Mouse (Mus musculus) liver, postnatal 0 days (tissue): Measurements from ENCODE around the gene Rorb. TPM values are rescaled to one million over a fixed set of nuclear protein-coding genes. Genes with fewer than 3 reads are reported as not detected.
A peak's percentile ranks its signal among the peaks of the same experiment; 100 is the strongest.

Experiments used
- ATAC-seq: fragments of 200-750 bp; cut with Nextera tagmentation; 2 replicates; pipeline ENCODE4 v1.8.0; 2017; ENCODE audit warnings: mild to moderate bottlenecking, moderate library complexity
- DNase-seq: peaks from one replicate; pipeline ENCODE4 v3.0.0-alpha.2; 2016
- H3K27ac ChIP-seq: fragments of 300-500 bp; sonication (generic); 2 replicates; pipeline ENCODE4 v1.5.1; 2014; ENCODE audit warnings: antibody characterized with exemption, moderate library complexity, mild to moderate bottlenecking, low read depth
- H3K27me3 ChIP-seq: fragments of 300-500 bp; sonication (generic); 2 replicates; pipeline ENCODE4 v1.6.1; 2014; ENCODE audit warnings: low read length, control low read depth, mixed read lengths; ENCODE audit not compliant: insufficient read depth
- H3K36me3 ChIP-seq: fragments of 300-500 bp; sonication (generic); replicated peaks from 2 replicates; pipeline ENCODE4 v1.6.1; 2014; ENCODE audit warnings: mild to moderate bottlenecking, control low read depth, low read length, moderate library complexity, mixed read lengths; ENCODE audit not compliant: insufficient read depth
- H3K4me1 ChIP-seq: fragments of 300-500 bp; sonication (generic); 2 replicates; pipeline ENCODE4 v1.6.1; 2014; ENCODE audit warnings: antibody characterized with exemption, mild to moderate bottlenecking, control low read depth; ENCODE audit not compliant: insufficient read depth
- H3K4me2 ChIP-seq: fragments of 300-500 bp; sonication (generic); 2 replicates; pipeline ENCODE4 v1.6.1; 2014; ENCODE audit warnings: low read depth, mild to moderate bottlenecking, low read length, moderate library complexity, mixed read lengths
- H3K4me3 ChIP-seq: fragments of 300-500 bp; sonication (generic); 2 replicates; pipeline ENCODE4 v1.5.1; 2014; ENCODE audit warnings: low read depth, low read length
- H3K9ac ChIP-seq: fragments of 300-500 bp; sonication (generic); replicated peaks from 2 replicates; pipeline ENCODE4 v1.6.1; 2014; ENCODE audit warnings: mild to moderate bottlenecking, moderate library complexity
- H3K9me3 ChIP-seq: fragments of 300-500 bp; sonication (generic); 2 replicates; pipeline ENCODE4 v1.6.1; 2016; ENCODE audit warnings: mild to moderate bottlenecking, control low read depth, low read length, mixed read lengths
- CTCF ChIP-seq: sonication (generic); IDR thresholded peaks from 2 replicates; pipeline ENCODE4 v1.5.1; 2016; ENCODE audit warnings: antibody characterized with exemption, low read depth
- EP300 ChIP-seq: IDR thresholded peaks from 2 replicates; pipeline ENCODE4 v1.6.1; 2016; ENCODE audit warnings: antibody characterized with exemption, low read depth, mild to moderate bottlenecking
- WGBS: fragments of 180-500 bp; shearing (Covaris S2); extraction: QIAGEN DNeasy Blood & Tissue Kit; methylation state at CpG from one replicate; pipeline ENCODE4 v1.1.7; 2014; ENCODE audit not compliant: insufficient replicate concordance; 5-methylcytosine and 5-hydroxymethylcytosine counted together
- polyA plus RNA-seq: library from polyadenylated mRNA; unstranded; fragments of >200 nt; fragmentation: Nextera tagmentation; extraction: Ambion mirVana; gene quantifications from 2 replicates; pipeline ENCODE4 v1.2.1, GENCODE M21; 2015

The Rorb gene
- not detected in 2 replicates for polyA plus RNA-seq

DNA sequence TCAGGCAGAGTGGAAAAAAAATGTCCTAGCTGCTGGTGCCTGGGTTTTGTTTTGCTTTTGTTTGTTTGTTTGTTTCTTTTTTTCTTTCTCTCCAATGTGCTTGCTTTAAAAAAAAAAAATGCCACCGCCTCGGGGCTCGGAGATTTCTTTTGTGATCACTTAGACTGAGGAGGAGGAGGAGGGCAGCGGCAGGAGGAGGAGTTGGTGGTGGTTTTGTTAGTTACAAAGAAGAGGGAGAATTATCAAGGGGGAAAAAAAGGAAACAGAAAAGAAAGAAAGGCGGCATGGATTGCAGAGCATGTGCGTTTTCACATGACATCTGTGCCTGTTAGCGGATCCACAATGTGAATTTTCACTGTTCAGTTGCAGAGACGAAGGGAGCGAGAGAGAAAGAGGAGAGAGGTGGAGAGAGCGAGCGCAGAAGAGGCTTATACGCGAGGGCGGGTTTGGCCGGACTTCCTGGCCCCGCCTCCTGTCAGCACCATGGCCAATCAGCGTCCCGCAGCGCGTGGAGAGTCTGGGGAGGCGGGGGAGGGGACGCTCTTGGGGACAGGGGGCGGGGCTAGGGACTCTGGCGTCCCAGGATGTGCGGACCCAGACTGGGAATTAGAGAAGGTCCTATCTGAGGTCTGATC is at the start of gene Rorb:
TSS of gene Rorb (minus strand) at position 404 of the 635 bp plus-strand sequence.
- Histone ChIP-seq H3K9ac (no peak within 1 kb of the TSS; the same call in 1 of the 2 replicates), H3K4me2 (peak within 1 kb of the TSS; percentile 65), H3K4me3 (peak within 1 kb of the TSS; percentile 47), H3K4me1 (peaks cover 14% of the 10 kb centered on the region), H3K9me3 (no peaks in the 10 kb centered on the region), H3K27ac (no peak within 1 kb of the TSS), H3K27me3 (peaks cover 35% of the 10 kb centered on the region), H3K36me3 (no peaks in the 10 kb centered on the region)
- WGBS = under 1% methylated on average over 24 of the region's 25 CpGs
- DNase-seq = peak; percentile 76
- TF ChIP-seq EP300 = no peak
- TF ChIP-seq CTCF = no peak
- ATAC-seq = peak; percentile 96

DNA sequence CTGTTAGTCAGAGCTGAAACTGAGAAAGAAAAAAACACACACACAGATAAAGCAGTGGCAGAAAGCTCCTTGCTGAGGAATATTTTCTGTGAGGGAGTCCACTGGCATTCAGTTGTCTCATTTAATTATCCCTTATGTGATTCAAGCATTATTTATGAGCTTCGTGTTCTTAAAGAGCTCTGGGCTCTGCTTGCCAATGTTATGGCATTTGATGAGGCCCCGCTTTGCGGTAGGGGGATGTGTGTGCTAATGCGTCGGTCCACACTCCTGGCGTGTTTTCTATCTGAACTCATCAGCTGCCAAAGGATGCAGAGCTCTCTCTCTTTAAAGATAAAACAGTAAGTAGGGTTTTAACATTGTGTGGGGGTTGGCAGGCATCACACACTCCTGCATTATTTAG is 37.9 kb upstream of the Rorb start:
- no peaks in the 10 kb centered on the region for H3K4me1 ChIP-seq
- H3K9ac ChIP-seq = no peak overlapping the region
- ATAC-seq = no peak
- DNase-seq = no peak
- no peaks in the 10 kb centered on the region for H3K9me3 ChIP-seq
- no peaks in the 10 kb centered on the region for H3K27me3 ChIP-seq
- 74% methylated on average over 6 of the region's 6 CpGs for WGBS
- TF ChIP-seq CTCF (no peak), EP300 (no peak)
- H3K4me2 ChIP-seq = no peak overlapping the region
- H3K4me3 ChIP-seq = no peak overlapping the region
- H3K36me3 ChIP-seq = no peaks in the 10 kb centered on the region
- H3K27ac ChIP-seq = no peak overlapping the region

DNA sequence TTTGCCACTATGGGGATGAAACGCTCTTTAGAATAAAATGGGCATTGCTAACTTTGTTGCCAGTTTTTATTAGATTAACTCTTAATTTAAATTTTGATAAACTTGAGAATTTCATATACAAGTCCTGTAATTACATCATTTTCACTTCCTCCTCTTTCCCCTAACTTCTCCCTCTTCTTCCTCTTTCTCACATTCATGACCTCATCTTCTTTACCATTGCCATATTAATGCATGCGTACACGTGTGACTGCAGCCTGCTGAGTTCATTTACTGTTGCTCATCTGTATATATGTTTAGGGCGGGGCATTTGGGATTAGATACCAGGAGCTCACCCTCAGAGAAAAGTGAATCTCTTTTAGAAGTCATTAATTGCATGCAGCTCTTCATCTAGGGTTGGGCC is 33.5 kb upstream of the Rorb start:
- no peak overlapping the region for H3K4me3 ChIP-seq
- no peak for TF ChIP-seq EP300
- H3K9me3 ChIP-seq = no peaks in the 10 kb centered on the region
- H3K9ac ChIP-seq = no peak overlapping the region
- WGBS = 66% methylated on average over 4 of the region's 4 CpGs
- no peaks in the 10 kb centered on the region for H3K27me3 ChIP-seq
- no peak overlapping the region for H3K27ac ChIP-seq
- no peaks in the 10 kb centered on the region for H3K36me3 ChIP-seq
- DNase-seq = no peak
- no peak for ATAC-seq
- no peaks in the 10 kb centered on the region for H3K4me1 ChIP-seq
- H3K4me2 ChIP-seq = no peak overlapping the region

DNA sequence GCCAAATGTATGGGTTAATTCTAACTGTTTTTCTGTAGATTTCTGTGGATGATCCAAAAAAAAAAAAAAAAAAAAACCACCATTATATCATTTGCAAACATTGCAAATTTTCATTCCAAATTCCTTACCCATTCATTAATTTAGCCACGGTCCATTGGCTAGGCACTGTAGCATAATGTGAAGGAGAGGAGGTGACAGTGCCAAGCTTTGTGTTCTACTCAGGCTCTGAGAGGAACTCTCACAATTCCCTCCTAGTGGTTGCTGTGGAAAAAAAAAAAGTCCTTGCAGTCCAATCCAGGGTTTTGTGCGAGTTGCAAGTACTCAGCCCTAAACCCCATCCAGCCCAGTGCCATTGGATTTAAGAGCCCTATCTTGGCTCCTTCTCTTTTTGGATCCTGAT is 25.9 kb upstream of the Rorb start:
- H3K27ac ChIP-seq = no peak overlapping the region
- H3K4me2 ChIP-seq = no peak overlapping the region
- H3K9me3 ChIP-seq = no peaks in the 10 kb centered on the region
- no peaks in the 10 kb centered on the region for H3K4me1 ChIP-seq
- 73% methylated on average over 2 of the region's 2 CpGs for WGBS
- DNase-seq (no peak), ATAC-seq (no peak)
- no peak overlapping the region for H3K4me3 ChIP-seq
- no peak overlapping the region for H3K9ac ChIP-seq
- no peaks in the 10 kb centered on the region for H3K36me3 ChIP-seq
- TF ChIP-seq CTCF = no peak
- no peak for TF ChIP-seq EP300
- H3K27me3 ChIP-seq = no peaks in the 10 kb centered on the region

DNA sequence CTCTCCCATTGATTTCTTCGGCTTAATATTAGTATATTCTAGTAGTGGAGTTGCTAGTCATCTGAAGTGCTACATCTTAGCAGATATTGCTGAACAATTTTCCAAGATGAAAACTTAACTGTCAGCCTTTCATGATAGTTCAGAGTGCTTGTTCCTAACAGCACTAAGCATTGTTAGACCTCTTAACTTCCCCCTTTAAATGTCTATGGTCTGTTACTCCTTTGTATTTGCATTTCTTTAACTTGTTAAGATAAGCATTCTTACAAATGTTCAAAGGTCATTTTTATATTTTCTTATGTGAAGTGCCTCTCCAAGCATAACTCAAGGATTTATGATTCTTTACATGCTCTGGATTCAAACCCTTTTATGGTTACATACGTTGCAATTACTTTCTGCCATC is 24.8 kb upstream of the Rorb start:
- no peaks in the 10 kb centered on the region for H3K9me3 ChIP-seq
- ATAC-seq = no peak
- TF ChIP-seq CTCF = no peak
- TF ChIP-seq EP300 = no peak

DNA sequence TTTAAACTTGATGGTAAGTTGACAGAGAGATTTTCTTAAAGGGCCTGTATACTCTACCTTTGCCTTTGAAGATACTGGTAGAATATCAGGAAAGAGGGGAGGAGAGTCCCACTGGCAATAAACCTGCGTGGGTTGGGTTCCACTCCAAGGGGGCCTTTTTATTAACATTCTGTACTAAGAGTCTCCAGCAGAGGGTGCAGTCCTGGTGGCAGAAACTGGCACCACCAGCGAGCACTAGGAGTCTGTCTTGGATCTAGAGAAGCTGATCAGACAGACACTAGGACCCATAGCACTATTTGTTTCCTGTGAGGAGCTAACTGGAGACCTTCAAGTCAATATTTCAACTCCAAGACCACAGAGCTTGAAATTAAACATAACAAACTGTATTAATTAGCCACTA is 11.3 kb upstream of the Rorb start:
- Histone ChIP-seq H3K9ac (no peak overlapping the region), H3K27ac (no peak overlapping the region), H3K27me3 (no peaks in the 10 kb centered on the region), H3K4me1 (no peaks in the 10 kb centered on the region), H3K4me3 (no peak overlapping the region), H3K4me2 (no peak overlapping the region), H3K9me3 (no peaks in the 10 kb centered on the region), H3K36me3 (no peaks in the 10 kb centered on the region)
- DNase-seq = no peak
- WGBS = 31% methylated on average over 2 of the region's 2 CpGs
- TF ChIP-seq EP300 (no peak), CTCF (no peak)
- no peak for ATAC-seq

More for the DNA sequence above, 24.8 kb upstream of the Rorb start:
- H3K4me1 ChIP-seq = no peaks in the 10 kb centered on the region
- no peak overlapping the region for H3K9ac ChIP-seq
- no peak overlapping the region for H3K4me2 ChIP-seq
- no peak overlapping the region for H3K27ac ChIP-seq
- no peaks in the 10 kb centered on the region for H3K27me3 ChIP-seq
- H3K4me3 ChIP-seq = no peak overlapping the region
- WGBS = 77% methylated on average over 2 of the region's 2 CpGs
- H3K36me3 ChIP-seq = no peaks in the 10 kb centered on the region
- no peak for DNase-seq
